Mouse (Mus musculus) urinary bladder, adult 18-20 months (tissue): ENCODE results near the gene Cox14.

ENCODE experiments used
- DNase-seq, 2 experiments: peaks; one replicate each; pipeline ENCODE4 v3.0.0; 2022; ENCODE audit warnings: low spot score in 2 of 2, mixed read lengths in 2 of 2

Gene Cox14

DNA sequence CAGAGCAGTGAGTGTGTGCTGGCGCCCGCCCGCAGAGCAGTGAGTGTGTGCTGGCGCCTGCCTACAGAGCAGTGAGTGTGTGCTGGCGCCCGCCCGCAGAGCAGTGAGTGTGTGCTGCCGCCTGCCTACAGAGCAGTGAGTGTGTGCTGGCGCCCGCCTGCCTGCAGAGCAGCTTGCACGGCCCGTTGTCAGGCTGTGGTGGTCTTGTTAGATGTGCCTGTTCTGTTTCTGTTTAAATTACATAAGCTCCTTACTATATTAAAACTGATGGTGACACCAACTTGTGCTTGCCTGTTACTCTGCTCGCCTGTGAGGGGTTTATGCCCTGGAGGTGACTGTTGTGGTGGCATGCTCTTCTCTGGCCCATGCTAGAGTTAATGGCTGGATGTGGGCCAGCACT lies 17.2 kb upstream of the Cox14 start:
- DNase-seq: no peak

DNA sequence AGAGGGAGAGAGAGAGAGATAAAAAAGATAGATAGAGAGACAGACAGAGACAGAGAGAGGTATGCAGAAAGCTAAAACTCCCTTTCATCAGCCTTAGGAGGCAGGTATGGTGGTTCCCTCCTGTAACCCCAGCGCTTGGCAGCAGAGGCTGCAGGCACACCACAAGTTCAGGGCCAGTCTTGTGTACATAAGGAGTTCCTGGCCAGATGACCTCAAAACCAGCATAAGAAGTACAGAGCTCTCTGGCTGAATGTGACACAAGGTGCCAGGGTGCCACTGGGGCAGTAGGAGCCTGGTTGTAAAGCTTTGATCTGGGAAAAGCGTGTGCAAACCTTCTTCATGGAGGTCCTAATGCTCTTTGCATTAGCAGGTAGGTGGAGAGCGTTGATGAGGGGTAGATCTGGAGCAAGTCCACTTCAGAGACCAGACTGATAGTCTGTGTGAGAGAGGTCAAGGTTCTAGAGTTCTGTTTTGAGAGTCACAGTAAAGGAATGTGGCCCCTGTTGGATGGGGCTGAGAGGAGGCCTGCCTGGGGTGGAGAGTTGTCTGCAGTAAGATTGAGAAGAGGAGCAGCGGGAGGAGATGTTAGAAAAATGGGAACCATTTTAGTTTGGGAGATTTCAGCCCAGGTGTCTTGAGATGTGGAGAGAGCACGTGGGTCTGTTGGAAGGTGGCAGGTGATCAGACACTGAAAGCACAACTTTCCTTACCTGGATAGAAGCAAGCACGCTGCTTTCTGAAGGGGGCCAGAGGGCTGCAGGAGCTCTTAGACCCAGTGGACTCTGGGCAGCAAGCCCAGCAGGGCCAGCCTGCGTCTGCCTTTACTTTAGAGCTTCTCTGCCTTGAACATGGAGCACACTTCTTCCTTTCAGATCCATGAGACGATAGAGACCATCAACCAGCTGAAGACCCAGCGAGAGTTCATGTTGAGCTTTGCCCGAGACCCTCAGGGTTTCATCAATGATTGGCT lies 14.9 kb upstream of the Cox14 start:
- DNase-seq: no peak

DNA sequence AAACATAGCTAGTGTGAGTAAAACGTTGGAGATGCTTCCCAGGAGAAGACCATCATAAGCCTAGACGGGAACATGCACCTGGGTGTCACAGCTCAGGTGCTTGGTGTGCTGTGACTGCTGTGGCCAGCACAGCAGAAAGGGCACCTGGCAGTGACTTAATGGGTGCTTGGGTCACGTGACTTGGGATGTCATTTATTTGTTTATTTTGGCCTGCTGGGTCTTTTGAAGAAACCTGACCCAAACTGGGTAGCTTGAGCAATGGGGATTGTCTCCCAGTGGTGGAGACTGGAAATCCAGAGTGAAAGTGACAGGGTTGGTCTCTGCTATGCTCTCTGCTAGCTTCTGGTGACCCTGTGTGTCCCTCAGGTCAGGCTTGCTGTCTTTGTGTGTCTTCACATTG lies 13.9 kb upstream of the Cox14 start:
- no peak for DNase-seq

DNA sequence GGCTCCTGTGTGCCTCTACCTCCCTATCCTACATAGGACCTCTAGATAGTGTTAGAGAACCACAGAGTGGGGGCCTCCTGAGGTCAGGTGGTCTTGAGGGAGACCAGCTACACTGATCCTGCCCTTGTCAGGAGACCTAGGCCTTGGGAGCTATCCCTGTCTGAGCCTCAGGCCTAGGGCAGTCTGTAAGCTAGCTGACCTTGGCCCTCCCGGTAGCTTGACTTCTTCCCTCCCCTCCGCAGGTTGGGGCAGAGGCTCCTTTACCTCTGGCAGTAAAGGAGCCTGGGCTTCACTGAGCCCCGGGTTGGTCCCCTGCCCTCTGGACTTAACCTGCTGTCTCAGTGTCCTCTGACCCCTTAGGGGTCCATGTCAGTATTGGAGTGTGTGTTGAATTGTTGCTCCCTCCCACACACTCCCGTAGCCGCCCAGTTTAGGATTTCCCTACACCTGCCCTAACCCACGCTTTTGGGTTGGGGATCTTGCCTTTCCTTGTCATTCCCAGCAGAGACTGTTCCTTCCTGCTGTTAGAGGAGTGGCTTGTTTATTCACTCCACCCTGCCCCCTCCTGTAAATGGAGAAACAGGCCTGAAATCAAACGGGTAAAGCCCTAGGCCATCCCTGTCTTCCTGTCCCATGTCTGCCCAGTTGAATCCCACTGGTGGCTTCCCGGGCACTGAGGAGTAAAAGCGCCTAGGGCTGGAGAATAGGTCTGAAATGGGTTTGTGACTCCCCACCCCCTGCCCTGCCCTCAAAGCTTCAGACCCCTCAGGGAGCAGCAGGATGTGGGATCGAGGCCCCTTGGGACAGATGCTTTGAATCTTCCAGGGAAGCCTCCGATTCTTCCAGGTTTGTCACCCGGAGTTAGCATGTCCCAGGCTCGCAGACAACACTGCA lies 12.5 kb upstream of the Cox14 start:
- DNase-seq: no peak

DNA sequence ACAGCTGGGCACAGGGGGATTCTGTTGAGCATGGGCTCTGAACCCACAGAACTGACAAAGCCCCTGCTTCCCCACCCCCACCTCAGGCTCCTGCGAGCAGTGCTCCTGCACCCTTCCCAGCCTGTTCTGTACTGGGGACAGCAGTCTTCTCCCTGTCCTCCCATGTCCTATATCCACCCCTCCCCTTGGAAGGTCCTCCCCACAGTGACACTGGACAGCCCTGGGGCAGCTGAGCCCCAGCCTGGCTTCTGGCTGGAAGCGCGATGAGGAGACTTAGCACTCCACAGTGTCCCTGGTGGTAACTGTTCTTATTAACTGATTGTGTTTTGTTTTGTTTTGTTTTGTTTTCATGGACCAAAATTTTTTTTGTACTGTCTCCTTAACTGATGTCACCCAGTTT lies 11.8 kb upstream of the Cox14 start:
- no peak for DNase-seq

DNA sequence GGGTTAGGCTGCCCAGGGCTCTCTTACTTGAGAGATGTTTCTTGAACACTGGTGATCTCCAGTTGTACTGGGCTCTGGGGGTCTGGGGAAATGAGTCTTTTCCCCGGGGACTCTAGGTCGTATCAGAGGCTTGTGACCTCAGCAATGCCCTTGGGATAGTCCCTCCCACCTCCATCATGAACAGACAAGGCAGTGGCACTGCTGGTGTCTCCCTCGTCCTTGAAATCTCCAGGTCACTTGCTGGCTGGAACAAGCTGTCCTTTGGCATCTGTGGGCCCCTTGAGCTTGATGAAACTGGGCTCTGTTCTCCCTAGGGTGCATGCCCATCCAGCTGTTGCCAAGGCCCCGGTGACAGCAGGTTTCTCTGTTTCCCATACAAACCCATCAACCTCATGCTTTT lies 11.2 kb upstream of the Cox14 start:
- no peak for DNase-seq

DNA sequence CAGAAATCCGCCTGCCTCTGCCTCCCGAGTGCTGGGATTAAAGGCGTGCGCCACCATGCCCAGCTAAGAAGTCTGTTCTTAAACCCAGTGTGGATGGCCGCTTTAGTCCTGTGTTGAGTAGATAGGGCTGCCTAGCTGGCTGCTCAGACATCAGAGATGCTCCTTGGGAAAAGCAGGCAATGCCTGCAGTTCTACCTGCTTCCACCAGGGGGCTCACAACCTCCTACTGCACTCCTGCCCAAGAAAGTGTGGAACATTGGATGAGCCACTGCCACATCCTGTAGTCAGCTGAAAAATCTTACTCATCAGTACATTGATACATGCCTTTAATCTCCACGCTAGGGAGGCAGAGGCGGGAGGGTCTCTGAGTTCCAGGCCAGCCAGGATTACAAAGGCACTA lies 10.6 kb upstream of the Cox14 start:
- DNase-seq: peak in 1 of 2 experiments; percentile 46

DNA sequence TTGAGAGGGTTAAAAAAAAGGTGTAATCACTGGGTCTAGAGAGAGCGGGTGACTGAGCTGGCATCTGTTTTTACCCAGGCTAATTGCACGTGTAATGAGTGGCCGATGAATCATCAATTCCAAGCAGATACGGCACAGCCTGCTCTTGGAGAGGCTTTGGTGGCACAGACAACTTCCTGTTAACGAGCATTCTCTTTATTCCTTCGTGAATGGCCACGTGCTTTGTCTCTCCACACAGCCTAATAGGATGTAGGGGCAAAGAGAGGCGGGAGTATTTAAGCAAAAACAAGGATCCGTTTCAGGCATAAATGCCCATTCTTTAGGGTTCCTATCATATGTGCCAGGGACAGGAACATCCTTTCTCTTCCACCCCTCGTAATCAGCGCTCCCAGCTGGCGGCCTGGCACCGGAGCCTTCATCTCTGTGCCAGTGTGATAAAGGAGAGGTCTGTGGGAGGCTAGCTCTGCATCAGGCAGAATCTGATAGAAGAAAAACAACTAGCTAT lies 10.0 kb upstream of the Cox14 start:
- DNase-seq: no peak

DNA sequence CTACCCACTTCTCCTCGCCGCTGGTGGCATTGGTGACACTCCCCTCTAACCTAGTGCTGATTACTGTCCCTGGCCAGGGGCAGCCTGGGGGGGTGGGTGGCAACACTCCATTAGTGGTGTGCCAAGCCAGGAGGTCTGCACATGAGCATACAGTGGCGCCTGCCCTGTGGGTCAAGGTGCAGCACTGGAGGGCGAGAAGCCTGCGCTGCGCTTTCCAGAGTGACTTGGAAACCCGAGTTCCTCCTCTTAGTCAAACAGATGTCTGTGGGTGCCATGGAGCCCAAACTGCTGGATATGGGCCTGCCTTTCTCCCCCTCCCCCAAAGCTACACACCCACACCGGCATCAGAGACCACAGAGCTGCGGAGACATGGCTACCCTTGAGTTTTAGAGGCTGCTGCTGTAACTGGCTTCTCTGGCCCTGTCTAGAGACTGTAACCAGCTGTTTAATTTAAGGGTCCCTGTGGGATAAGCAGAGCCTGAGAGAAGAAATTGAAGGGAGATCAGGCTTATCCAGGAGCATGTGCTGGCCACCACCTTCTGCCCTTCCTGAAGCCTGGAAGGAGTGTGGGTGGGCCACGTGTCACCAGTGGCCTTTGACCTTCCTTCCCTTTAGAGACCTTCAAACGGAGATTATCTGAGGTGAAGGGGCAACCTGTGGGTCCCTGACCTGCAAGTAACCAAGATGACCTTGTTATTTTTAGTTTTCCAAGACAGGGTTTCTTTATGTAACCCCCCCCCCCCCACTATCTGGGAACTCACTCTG lies 9.3 kb upstream of the Cox14 start:
- DNase-seq: no peak

DNA sequence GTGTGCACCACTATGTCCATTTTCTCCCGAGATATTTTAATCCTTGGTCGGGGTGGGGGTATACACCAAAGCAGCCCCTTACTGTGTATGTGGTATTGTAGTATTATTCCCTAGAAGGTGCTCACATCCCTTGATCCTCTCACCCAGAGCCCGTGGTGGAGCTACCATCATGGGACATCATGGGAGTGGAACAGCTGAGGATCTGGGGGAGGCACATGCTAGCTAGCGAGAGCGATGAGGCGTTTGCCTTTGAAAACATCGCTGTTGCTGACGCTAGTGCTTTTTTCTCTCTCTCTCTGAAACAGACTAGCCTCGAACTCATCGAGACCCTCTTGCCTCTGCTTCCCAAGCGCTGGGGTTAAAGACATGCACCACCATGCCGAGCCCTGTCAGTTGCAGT lies 8.6 kb upstream of the Cox14 start:
- DNase-seq: no peak

DNA sequence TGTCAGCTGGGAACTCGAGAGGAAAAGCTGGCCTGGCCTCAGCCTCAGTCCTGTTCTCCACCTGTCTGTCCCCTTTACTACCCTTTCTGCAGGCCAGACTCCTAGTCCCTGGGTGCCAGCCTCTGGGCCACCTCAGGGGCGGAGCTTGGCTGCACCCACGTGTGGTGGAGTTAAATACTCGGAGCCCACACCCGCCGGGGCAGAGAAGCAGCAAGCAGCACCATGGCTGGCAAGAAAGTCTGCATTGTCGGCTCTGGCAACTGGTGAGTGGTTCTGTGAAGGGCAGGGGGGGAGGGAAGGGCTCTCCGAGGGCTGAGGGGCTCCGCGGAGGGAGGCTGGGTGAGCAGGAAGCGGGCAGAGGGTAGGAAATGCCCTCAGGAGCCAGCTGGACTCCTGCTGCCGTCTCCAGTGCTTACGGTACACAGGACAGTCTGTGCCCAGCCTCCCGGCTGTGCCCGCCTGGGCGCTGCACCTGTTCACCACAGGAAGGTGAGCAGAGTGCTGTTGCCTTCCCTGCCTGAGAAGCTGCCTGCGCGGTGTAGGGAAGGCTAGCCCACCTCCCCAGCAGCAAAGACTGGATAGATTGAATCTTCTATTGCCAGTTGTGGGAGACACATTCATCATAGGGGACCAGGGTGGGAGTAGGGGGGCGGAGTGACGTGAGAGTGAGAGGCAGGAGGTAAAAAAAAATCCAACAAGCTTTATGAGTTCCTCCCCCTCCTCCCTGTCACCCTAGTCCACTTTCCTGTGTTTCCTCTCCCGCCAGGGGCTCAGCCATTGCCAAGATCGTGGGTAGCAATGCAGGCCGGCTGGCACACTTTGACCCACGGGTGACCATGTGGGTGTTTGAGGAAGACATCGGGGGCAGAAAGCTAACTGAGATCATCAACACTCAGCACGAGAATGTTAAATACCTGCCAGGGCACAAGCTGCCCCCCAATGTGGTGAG lies 7.8 kb upstream of the Cox14 start, which contains the start of gene Gpd1:
Gpd1 (plus strand) TSS at position 130 of the 949 bp plus-strand sequence.
- DNase-seq: no peak

DNA sequence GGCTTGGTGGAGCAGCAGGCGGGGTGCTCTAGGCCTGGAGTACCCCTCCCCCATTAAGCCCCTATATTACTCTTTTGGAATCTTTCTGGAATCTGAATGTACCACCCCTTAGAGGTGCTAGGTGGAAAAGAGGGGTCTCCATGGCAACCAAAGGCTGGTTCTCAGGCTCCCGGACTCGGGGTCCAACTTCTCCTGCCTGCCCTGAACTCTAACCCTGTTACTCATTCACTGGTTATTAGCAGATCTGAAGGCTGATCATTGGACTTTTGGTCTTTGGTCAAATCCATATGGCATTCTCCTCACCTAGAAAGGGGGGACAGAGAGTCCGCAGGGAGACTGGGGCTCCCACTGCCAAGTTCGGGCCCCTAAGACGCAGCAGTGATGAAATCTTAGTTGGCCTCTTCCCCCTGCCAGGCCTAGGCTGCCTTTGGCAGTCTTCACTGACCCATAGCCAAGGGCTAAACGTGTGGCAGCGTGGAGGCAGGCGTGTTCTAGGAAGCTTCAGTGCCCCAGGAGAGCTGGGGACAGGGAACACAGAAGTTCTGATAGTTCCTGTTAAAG lies 6.9 kb upstream of the Cox14 start:
- DNase-seq: no peak

DNA sequence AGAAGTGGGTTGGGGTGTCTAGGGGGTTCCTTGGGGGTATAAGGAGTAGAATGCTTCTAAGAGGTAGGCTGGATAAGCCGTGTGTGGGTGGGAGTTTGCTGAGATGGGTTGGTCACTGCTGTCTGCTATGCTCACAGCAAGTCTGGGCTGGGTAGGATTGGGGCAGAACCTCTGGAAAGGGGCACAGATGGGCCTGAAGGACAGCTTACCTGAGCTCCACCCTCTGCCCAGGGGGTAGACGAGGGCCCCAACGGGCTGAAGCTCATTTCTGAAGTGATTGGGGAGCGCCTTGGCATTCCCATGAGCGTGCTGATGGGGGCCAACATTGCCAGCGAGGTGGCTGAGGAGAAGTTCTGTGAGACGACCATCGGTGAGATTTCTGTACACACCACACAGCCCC lies 5.6 kb upstream of the Cox14 start:
- DNase-seq: no peak

DNA sequence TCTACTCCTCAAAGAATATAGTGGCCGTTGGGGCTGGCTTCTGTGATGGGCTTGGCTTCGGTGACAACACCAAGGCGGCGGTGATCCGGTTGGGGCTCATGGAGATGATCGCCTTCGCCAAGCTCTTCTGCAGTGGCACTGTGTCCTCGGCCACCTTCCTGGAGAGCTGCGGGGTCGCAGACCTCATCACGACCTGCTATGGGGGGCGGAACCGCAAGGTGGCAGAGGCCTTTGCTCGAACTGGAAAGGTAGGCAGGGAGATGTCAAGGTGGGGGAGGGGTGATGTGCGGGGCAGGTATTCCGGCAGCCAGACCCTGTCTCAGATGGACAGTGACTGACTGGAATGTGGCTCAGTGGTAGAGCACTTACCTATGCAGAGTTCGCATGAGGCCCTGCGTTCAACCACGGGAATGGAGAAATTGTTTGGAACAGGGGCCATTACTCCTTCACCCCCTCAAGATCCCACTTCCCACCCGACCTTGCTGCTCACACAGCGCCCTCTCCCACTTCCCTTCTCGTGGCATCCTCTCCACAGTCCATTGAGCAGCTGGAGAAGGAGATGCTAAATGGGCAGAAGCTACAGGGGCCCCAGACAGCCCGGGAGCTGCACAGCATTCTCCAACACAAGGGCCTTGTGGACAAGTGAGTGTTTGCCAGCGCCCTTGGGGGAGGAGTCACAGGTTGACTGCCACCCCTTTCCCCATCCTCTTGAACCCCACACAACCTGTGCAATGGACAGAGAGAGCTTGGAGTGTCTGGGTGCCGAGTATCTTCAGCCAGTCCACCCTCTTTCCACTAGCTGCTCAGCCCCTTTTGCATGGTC lies 3.3 kb upstream of the Cox14 start:
- no peak for DNase-seq

DNA sequence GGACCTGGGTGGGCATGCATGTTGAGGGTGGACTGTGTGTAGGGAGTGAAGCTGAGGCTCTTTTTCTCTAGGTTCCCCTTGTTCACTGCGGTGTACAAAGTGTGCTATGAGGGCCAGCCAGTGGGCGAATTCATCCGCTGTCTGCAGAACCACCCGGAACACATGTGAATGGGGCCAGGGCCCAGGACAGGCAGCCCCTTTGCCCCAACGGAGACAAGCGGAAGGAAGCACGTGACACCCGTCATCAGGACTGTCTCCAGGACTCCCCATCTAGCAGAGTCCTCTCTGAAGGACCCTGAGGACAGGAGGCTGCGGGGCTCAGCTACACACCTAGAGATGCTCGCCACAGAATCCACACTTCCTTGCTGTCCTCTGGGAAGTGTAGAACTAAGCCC lies 2.3 kb upstream of the Cox14 start:
- DNase-seq: no peak

DNA sequence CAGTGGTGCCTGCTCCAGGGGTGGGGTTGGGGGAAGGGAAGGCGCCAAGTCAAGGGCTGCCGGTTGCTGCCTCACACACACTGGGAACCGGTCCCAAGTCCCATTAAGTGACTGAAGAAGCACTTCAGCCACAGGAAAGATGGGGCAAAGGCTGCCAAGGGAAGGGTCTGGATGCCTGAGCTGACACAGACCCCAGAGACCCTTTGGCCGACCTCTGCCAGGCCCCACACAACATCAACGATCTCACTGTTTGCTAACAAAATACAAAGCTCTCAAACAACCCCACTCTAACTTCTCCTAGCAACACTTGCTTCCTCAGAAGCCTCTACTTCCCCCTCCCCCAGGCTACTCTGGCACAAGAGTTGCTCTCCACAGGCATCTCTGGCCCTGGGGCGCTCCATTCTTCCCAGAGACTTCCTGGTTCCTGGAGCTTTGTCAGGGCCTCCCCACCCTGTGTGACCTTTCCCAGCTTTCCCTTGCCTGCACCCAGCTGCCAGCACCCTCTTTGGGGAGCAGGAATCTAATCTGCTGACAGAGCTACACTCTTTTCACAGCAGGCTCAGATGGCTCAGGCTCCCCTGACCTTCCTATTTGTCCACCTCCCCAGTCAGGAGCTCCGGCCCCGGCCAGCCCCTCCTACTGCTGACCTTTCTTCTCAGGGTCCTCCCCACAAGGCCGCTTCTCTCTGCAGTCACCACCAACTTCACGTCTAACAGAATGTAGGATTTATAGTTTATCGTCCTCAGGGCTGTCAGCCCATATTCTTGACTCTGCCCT lies 1.7 kb upstream of the Cox14 start:
- no peak for DNase-seq

DNA sequence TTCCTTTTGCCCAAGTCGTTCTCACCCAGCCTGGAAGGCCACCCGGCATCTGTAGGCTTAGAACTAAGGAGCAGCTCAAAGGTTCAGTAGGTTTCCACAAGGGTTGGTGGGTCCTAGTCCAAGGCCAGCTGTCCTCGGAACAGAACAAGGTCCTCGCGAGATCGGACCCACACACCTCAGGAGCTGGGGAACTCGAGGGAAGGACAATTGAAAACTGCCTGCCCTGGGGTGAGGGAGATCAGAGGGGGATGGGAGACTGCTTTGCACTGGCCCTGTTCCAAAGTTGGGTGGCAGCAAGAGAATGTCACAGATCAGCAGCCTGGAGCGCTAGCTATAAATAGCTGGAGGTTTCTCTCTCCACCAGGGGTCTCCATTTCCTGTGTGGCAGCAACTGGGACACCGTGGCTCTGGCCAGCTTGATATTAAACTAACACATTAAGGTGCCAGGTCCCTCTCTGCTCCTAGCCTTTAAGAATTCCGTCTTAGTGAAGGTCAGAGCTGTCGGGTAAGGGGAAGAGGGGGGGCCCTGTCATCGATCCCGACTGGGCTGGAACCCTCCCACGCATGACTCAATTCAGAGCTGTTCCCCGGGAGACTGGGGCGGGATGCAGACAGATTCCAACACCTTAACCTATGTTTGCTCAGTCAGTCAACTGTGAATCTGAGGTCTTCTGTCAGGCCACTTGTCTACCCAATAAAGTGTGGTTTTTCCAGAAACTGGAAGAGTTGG lies 961 bp upstream of the Cox14 start:
- DNase-seq: peak in 1 of 2 experiments; percentile 40

DNA sequence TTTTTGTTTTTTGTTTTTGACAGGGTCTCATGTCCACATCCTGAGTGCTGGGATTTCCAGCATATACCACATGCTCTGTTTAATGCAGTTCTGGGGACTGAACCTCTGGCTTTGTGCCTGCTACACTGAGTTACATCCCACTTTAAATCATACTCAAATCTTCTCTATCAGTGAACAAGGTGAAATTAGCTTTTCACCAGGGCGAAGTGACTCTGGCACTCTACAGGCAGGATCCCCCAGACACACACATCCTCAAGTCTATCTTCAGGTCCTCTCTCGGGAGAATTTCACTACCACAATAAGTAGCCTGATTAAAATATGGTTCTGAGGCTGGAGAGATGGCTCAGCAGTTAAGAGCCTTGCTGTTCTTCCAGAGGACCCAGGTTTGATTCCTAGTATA lies 1.1 kb downstream of the Cox14 start:
- DNase-seq: no peak
